Mouse (Mus musculus): Measurements from ENCODE around the gene Ankrd13d.
A peak's percentile ranks its signal among the peaks of the same experiment; 100 is the strongest.

GRCm38 (mm10) chr19:4294381-4295097 is 11.6 kb upstream of the Ankrd13d start:
- TF ChIP-seq EP300 (IDR thresholded peaks at IDR 0.05) (peak; percentile 53; the same call in 1 of the 2 replicates), CTCF (IDR thresholded peaks at IDR 0.05) (no peak)
